Mouse (Mus musculus): ENCODE measurements at regions not wholly inside any gene's neighbourhood (a gene's known extent, or its start where the extent isn't known, plus 50 kb on each side); places are given as distances from the start of the nearest gene placed in this dataset.
A peak's percentile ranks its signal among the peaks of the same experiment; 100 is the strongest.

DNA sequence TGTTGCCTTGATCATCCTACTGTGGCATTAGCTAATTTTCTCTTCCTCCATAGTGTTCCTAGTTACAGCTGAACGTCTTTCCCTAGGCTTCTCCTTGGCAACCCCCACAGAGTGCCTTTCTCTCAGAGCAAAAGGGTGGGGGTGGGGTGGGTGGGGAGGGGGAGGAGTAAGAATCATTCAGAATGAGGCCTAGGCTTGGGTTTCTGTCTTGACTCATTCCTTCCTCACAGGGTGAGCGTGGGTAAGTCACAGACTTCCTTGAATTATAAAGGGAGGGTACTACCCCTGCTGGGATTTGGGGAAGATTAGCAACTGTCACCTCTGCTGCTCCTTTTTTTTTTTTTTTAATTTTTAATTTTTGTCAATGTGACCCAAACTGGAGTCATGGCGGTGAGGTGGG lies 114.5 kb downstream of the Dhx35 start:
- no peak for DNase-seq (ENCODE audit: low spot score in 2 of 2)

DNA sequence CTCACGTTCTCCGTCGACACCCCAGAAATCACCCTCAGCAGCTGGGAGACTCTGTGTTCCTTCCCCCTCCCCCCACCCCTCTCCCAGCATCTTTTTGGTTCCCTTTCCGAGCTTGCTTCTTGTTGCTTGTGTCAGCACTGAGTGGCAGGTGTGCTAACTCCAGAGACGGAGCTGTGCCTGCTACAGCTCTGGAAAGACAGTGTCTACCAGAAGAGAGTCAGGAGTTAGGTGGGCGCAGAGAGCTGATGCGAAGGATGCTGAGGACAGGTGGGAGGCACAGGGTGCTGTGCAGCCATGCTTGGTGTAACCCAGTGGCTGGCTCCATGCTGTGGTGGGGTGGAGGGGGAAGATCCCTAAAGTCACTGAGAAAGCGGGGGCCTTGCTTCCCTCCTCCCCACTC lies 115.7 kb downstream of the Dhx35 start:
- no peak for DNase-seq (ENCODE audit: low spot score in 2 of 2)

DNA sequence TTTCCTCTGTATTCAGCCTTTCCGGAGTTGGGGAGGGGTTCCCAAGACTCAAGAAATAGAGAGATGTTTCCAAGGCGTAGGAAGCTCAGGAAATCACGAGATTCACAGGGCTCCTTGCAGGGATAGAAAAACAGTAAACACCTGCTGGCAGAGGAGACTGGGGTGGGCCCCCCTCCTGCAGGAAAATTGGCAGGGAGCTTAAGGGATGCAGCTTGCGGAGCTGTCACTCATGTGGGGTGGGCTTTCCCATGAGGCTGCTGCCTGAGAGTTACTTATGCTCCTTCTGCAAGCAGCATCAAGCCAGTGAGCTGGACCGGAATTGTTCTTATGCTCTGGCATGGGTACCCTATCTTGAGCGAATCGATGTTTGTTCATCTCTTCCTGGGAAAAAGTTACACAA lies 116.6 kb downstream of the Dhx35 start:
- DNase-seq (ENCODE audit: low spot score in 2 of 2) = no peak

DNA sequence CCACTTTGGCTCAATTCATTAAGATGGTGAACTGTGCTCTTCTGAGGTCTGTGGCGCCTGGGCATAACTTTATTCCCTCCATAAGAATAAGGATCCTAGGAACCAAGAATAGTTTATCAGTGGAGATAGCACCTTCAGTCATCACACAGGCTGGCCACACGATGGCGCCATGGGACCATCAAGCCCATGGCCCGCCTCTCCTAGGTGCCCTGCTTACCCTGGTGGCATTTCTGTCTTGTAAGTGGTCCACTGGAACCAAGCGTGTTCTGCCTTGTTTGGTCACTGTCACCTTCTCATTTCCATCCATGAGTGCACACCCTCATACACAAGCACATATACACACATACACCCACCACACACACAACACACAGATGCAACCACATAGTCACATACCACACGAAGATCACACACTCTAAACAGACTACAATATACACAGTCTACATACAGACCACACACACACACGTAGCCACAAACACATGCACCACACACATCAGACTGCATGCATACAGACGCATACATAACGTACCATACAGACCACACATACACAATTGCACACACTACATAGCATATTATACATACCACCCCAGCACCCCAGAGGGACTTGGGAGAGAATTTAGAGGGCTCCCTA lies 118.1 kb downstream of the Dhx35 start:
- DNase-seq (ENCODE audit: low spot score in 2 of 2) = peak in 1 of 2 experiments; percentile 4

DNA sequence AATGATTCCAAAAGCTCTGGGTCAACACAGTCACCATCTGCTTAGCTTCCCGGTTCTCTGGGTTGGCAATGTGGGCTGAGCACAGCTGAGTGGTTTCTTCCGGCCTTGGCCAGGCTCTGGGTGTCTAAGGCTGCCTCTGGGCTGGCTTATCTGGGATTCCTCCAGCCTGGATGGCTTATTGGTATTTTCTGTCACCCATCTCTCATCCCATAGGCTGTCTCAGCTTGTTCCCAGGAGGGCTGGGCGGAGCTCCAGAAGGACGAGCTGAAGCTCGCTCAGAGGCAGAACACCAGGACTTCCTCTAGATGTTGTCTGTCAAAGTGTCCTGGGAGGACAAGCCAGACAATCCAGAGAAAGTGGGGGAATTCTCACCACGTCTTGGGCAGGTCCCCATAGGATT lies 122.8 kb downstream of the Dhx35 start:
- no peak for DNase-seq (ENCODE audit: low spot score in 2 of 2)

DNA sequence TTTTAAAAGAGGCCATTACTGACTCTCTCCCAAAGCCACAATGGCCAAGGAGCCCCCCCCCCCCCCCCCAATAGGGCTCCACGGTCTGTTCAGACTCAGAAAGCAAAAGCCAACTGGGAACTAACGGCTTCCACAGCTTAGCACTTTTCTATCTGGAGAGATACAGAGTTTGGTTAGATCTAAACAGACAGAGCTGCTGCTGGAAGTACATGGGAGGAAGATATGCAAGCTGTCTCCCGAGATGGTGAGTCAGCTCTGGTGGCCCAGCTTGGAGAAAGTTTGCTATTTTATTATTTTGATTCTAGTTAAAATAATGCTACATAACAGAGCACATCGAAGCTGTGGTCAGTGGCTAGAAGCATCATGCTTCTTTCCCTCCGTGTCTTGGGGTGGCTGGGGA lies 123.7 kb downstream of the Dhx35 start:
- DNase-seq (ENCODE audit: low spot score in 2 of 2) = no peak

DNA sequence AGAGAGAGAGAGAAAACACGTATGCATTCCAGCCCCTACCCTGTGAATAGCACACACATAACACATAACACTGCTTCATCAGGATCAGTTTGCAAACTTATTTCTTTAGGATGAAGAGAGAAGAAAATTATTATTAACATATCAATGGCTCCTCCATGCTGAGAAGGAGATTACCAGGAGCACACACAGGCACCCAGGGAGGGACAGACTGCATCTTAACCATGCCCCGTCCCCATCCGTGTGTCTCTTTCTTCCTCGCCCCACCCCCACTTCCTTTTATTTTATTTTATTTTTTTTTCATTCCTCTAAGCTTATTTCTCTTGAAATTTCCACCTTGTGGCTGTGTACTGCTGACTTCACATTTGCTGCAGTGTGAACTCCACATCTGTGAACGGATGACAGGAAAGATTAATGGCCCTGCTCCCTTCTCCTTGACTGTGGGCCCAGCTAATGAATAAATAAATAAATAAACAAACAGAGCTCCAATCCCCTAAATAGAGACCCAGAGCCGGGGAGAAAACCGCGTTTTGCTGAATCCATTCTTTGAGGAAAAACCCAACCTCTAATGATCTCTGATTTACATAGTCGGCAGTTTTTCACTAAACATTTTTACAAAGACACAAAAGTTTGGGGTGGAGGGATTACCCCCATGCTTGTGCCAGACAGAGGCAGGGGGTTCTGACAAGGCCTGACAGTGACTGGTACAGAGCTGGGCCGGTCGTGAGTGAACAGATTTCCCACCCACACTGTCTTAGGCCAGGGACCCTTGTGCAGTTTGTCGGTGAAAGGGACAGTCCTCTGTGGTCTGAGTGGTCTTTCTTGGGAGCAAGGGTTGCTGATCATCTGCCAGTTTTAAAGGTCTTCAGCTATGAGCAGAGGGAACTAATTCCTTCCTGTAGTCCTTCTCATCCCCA lies 127.0 kb downstream of the Dhx35 start:
- DNase-seq (ENCODE audit: low spot score in 2 of 2) = no peak

DNA sequence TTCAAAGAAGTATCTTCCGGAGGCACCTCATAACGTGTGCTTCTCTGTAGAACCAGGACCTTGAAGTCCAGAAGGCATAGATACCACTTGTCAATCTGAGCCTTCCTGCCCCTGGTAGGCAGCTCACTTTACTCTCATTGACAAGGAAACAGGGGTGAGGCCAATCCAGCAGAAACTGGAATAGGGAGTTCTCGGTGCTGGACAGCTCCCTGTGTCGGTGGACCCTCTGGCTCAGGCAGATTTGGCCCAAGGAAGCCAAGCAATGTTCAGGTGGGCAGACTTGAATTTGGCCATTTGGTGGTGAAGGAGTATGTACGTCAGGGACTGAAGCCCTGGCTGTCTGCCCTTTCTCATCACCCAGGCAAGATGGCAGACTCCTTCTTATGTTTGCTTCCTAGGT lies 128.2 kb downstream of the Dhx35 start:
- no peak for DNase-seq (ENCODE audit: low spot score in 2 of 2)

DNA sequence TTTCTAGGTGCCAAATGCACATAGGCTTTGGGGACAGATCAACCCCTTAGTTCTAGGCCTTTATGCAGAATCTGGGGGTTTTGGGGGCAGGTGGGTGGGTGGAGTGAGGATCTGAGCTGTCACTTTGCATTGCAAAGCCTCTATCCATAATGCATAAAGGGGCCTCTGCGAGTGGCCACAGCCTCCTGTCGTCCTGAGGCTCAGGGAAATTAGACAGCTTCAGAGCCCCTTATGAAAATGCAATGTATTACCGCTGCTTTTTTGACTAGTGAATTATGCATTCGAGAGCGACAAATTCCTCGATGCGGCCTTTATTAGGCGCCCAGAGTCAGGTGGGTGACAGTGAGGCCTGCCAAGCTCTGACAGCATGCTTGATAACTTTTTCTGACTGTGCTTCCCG lies 134.9 kb downstream of the Dhx35 start:
- no peak for DNase-seq (ENCODE audit: low spot score in 2 of 2)

DNA sequence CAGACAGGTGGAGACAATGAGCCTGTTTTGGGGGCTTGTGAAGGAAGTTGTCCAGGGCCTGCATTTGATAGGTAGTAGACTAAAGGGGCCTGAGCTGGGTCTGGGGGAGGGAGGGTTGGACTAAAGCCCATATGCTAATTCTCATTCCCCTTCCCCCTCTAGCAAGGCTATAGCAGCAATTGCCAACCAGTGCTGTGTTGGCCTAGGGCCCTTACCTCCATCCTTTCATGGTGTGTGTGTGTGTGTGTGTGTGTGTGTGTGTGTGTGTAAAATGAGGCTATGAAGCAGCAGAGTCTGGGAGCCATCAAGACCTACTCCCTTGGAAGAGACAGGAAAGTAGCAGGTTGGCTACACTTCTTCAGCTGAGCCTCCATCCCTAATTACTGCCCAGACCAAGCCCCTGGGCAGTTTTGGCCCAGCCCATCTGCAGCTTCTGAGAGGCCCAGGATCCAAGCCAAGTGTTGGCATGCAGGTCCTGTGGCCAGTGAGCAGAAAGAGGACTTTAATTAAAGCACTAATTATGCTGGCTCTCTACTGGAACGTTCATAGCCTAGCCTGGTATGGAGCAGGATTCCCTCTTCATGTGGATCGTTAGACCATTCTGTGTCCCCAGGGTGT lies 143.4 kb downstream of the Dhx35 start:
- DNase-seq (ENCODE audit: low spot score in 2 of 2) = no peak

DNA sequence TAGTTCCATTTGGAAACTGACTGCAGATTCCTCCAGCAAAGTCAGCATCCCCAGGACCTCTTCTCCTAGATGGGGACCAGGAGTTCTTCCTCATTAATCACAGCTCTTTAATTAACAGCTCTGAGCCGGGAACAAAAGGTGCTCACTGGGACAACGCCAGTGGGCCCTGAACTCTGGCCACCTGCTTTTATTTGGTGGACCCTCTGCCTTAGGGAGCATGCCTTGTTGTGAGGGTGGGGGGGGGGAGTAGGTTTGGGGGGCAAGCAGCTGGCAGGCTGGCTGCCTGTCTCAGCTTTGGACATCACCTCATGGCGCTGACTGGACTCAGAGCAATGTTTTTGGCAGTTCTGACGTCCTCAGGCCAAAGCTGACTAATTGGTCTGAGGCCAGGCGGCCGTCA lies 154.8 kb downstream of the Dhx35 start:
- no peak for DNase-seq (ENCODE audit: low spot score in 2 of 2)

DNA sequence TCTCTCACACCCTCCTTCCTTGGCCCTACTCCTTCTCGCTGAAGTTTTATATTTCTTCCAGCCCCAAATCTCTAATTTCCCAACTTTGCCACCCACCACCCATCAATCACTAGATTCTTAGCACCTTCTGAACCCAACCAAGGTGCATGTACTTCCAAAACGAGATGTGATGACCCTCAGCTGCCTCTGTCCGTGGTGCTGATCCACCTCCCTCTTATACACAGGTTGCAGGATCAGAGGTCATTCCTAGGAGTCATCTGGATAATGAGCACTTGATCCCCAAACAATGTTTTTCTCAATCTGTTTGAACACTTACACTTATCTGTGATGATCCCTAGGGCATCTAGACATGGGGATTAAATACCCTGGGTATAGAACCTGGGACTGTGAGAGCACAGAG lies 156.5 kb downstream of the Dhx35 start:
- DNase-seq (ENCODE audit: low spot score in 2 of 2) = no peak

DNA sequence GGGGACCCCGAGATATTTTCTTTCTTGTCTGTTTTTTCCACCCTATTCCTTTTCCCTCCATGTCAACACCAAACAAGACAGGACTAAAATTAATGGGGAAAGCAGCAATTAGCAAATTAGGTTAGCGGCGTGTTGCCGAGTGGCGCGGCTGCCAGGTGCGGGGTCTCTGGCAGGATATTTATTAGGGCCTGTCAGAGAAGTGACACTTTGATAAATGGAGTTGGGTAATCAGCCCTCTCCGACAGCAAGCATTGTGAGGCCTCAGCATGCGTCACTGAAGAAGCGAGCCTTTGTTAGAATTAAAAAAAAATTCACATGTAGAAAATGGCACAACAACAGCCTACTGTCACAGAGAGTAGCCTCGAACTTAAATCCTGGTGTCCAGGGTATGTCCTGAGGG lies 162.3 kb downstream of the Dhx35 start:
- no peak for DNase-seq (ENCODE audit: low spot score in 2 of 2)

DNA sequence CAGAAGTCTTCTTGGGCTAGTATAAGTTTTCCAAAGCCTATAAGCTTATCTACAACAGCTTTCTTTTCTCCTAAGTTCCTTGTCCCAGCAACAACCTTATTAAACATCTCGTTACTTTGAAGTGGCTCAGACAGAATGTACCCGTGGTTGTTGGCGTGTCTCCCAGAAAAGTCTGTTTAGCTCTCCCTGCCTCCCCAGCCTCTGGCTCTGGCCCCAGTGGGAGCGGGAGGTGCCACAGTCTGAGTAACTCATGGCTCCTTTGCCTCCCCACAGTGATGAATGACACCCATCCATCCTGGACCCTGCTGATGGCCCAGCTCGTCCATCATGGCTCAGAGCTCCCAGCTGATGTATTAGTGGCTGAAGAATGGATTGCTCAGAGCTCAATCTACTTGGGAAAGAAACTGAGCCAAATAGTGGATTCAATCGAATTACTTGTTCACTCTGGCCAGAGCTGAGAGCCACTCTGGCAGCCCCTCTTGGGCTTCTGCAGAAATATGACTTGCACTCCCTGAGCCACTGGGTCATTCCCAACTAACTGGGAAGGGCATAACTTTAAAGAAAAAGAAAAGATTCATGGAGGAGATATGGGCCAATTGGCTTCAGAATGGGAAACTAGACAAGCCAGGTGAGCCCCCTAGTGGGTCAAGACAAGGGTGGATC lies 170.5 kb downstream of the Dhx35 start:
- DNase-seq (ENCODE audit: low spot score in 2 of 2) = peak in 1 of 2 experiments; percentile 5

DNA sequence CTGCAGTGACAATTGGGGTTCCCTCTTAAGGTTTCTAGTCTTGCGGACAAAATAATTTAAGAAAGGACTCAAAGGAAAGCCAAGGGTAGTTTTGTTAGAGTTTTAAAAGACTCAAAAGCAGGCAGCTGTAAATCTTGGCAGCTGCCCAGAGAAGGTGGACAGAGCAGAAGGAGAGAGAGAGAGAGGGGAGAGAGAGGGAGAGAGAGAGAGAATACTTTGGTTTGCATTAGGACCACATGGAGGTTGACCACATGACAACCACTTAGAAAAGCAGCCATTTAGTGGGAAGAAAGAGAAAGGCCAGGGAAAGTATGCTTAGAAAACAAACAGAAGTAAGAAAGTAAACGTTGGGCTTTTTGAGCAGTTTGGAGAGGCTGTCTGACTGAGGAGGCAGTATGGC lies 177.6 kb downstream of the Dhx35 start:
- no peak for DNase-seq (ENCODE audit: low spot score in 2 of 2)

DNA sequence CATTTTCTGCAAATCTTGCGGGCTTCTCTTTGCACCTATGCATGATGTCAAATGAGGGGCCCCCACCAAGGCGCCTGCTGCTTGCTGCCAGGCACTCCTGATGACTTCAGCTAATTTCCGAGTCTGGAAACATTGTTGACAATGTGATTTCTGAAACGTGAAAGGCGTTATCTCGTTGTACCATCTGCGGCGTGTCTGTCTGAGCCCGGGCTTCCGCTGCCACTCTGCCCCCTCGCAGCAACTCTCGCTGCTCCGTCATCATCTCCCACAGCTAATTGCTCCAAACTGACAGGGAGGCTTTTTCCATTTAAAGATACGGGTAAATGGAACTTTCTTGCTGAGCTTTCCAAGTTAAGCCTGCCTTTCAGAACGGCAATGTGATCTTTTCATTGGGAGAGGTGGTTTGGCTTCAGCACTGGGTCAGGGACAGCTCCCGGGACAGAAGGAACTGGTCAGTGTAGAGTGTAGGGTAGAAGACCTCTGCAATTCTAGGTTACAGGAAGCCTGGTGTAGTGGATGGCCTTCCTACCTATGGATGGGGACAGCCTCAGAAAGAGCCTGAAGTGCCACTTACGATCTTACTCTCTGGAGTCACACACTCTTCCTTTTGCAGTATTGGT lies 191.0 kb downstream of the Dhx35 start:
- DNase-seq (ENCODE audit: low spot score in 2 of 2) = no peak

DNA sequence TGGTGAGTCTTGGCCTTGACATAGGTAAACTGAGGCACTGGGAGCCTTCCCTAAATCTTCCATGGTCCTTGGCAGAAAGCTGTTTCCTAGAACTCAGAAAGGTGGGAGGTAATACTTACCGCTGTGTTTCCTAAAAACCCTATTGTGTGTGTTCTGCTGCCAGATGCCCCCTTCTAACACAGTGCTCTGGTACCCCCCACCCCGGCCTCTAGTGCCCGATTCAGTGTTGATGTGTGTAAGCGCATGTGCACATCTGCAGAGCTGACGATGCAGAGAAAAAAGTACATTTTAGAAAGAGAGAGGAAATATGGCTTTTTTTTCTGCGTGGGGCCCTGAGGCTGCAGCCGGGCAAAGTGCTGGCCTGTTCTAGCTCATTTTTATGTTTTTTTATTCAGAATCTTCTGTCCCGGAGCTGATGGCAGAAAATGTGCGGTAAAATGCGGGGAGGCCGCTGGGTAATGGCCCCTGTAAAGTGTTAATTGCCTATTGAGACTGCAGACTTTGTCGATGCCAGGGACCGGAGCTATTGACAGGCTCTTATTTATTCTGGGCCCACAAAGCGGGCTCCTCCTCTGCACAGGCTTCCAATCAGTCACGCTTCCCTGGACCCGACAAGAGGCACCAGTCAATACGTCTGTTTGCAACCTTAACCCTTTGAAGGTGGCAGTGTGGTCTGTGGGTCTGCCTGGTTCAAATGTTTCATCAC lies 208.0 kb downstream of the Dhx35 start:
- DNase-seq (ENCODE audit: low spot score in 2 of 2) = no peak

DNA sequence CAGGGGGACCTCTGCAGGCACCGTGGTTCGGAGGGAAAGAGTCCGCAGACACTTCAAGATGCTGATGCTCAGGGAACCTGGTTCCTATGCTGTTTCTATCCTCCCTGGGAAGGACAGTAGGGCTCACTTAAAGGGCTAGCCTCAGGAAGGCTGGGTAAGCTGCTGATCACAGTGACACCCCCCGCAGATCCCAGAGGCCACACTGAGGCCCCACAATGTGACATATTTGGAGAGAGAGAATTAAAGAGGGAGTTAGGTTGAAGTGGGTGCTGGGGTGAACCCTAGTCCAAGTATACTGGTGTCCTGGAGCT lies 208.5 kb downstream of the Dhx35 start:
- no peak for DNase-seq (ENCODE audit: low spot score in 2 of 2)

DNA sequence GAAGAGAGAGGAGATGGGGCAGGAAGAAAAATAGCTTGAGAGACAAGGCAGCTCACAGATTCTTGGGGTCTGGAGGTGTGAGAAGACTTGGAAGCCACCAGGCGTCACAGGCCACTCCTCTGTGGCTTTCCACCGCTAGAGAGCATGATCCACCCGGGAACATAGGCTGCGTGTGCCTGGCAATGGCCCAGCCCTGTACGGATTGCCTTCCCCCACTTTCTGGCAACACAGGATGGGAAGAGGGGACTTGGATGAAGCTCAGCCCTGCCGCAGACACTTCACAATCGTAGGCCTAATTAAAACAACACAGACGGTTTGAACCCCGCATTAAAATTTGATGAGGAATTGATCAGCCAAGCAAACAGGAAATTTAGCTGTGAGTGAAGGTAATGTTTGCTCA lies 209.8 kb downstream of the Dhx35 start:
- no peak for DNase-seq (ENCODE audit: low spot score in 2 of 2)

DNA sequence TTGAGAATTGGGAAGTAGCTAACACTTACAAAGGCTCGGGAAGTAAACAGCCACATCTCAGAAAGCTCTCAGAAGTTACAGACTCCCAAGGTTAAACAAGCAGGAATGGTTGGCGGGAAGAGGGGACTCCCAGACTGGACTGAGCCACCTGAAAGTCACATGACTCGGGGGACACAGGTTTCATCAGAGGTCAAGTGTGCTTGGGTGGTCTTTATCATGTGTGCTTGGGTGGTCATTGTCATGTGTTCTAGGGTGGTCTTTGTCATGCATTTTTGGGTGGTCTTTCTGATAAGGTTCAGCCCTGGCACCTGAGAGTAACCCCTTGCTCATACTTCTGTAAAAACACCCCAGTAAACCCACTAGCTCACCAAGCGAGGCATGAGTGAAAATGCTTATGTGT lies 218.1 kb downstream of the Dhx35 start:
- no peak for DNase-seq (ENCODE audit: low spot score in 2 of 2)

DNA sequence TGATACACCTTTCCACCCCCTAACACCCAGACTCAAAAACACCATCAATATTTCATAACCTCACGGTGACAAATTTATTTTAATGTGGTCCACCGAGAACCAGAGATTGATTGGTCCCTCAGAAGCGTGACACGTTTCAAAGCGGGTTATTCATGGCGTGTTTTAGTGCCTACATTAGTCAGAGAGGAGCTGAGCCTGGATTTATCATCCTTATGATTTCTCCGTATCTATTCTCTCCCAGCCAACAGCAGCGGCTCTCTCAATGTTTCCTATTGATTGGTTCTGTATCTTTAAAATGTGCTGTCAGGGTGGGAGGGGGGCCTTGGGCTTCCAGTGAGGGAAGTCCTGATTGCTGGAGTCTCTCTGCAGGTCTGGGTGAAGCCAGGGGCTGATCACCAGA lies 219.9 kb downstream of the Dhx35 start:
- no peak for DNase-seq (ENCODE audit: low spot score in 2 of 2)
